Mouse (Mus musculus) testis, adult 2 months (tissue): ENCODE data around the gene Magi2.

Source experiments
- CTCF ChIP-seq: fragments of 200-500 bp; IDR thresholded peaks from 2 replicates; pipeline ENCODE4 v1.5.1; 2012; ENCODE audit warnings: low read depth, mild to moderate bottlenecking, inconsistent platforms, low read length, moderate library complexity; ENCODE audit not compliant: control insufficient read depth, insufficient read depth, insufficient replicate concordance
- POLR2A ChIP-seq: fragments of 200-500 bp; IDR thresholded peaks from 2 replicates; pipeline ENCODE4 v1.6.1; 2012; ENCODE audit warnings: low read depth, mild to moderate bottlenecking, inconsistent platforms, low read length, moderate library complexity; ENCODE audit not compliant: control insufficient read depth

GRCm38 (mm10) chr5:20634046-20634769, 1407.4 kb downstream of the Magi2 start:
- TF ChIP-seq CTCF (no peak), POLR2A (no peak)
